Mouse (Mus musculus): ENCODE results near the gene Chrne. TPM values are rescaled to one million over a fixed set of nuclear protein-coding genes. Genes with fewer than 3 reads are reported as not detected.

Gene Chrne
- total RNA-seq, 1 experiment from 2014 or later = 0.37 TPM

- ATAC-seq (replicated peaks; ENCODE audit: low read depth, poor library complexity, severe bottlenecking) = no peak
Measured at GRCm38 (mm10) chr11:70652884-70653344, 33.9 kb upstream of the Chrne start.

- ATAC-seq (replicated peaks; ENCODE audit: low read depth, poor library complexity, severe bottlenecking) = no peak
Measured at GRCm38 (mm10) chr11:70652029-70652883, 33.2 kb upstream of the Chrne start.

GRCm38 (mm10) chr11:70651391-70651790 is 32.4 kb upstream of the Chrne start:
- no peak for ATAC-seq (replicated peaks; ENCODE audit: low read depth, poor library complexity, severe bottlenecking)

- ATAC-seq (replicated peaks; ENCODE audit: low read depth, poor library complexity, severe bottlenecking) = no peak
Measured at GRCm38 (mm10) chr11:70650322-70651175, 31.5 kb upstream of the Chrne start.

- no peak for ATAC-seq (replicated peaks; ENCODE audit: low read depth, poor library complexity, severe bottlenecking)
Measured at GRCm38 (mm10) chr11:70649185-70649734, 30.2 kb upstream of the Chrne start.

- ATAC-seq (replicated peaks; ENCODE audit: low read depth, poor library complexity, severe bottlenecking) = no peak
Measured at GRCm38 (mm10) chr11:70648512-70648911, 29.5 kb upstream of the Chrne start.

- ATAC-seq (replicated peaks; ENCODE audit: low read depth, poor library complexity, severe bottlenecking) = 0 out of 2 replicates have a peak, but pooled peaks have one; percentile 7
Measured at GRCm38 (mm10) chr11:70647716-70648420, 28.9 kb upstream of the Chrne start.

GRCm38 (mm10) chr11:70646691-70647650 is 28.0 kb upstream of the Chrne start, which contains the start of the genes Rnf167 and Slc25a11:
Gene Rnf167 (plus strand): TSS chr11:70647235.
Gene Slc25a11 (minus strand): TSS chr11:70647479.
- ATAC-seq (replicated peaks; ENCODE audit: low read depth, poor library complexity, severe bottlenecking) = peak; percentile 66

- no peak for ATAC-seq (replicated peaks; ENCODE audit: low read depth, poor library complexity, severe bottlenecking)
Measured at GRCm38 (mm10) chr11:70646259-70646555, 27.2 kb upstream of the Chrne start.

- no peak for ATAC-seq (replicated peaks; ENCODE audit: low read depth, poor library complexity, severe bottlenecking)
Measured at GRCm38 (mm10) chr11:70645461-70646258, 26.6 kb upstream of the Chrne start.

GRCm38 (mm10) chr11:70644564-70645103 is 25.6 kb upstream of the Chrne start:
- ATAC-seq (replicated peaks; ENCODE audit: low read depth, poor library complexity, severe bottlenecking) = no peak

GRCm38 (mm10) chr11:70643051-70643450 is 24.0 kb upstream of the Chrne start:
- ATAC-seq (replicated peaks; ENCODE audit: low read depth, poor library complexity, severe bottlenecking) = no peak

- no peak for ATAC-seq (replicated peaks; ENCODE audit: low read depth, poor library complexity, severe bottlenecking)
Measured at GRCm38 (mm10) chr11:70641241-70641640, 22.2 kb upstream of the Chrne start.

GRCm38 (mm10) chr11:70639976-70640375 is 21.0 kb upstream of the Chrne start:
- no peak for ATAC-seq (replicated peaks; ENCODE audit: low read depth, poor library complexity, severe bottlenecking)

GRCm38 (mm10) chr11:70638714-70639278 is 19.8 kb upstream of the Chrne start, which contains the start of gene Gp1ba:
Gene Gp1ba (plus strand): TSS chr11:70639122.
- ATAC-seq (replicated peaks; ENCODE audit: low read depth, poor library complexity, severe bottlenecking) = peak; percentile 95

- ATAC-seq (replicated peaks; ENCODE audit: low read depth, poor library complexity, severe bottlenecking) = no peak; the same call in 1 of the 2 replicates
Measured at GRCm38 (mm10) chr11:70638293-70638692, 19.3 kb upstream of the Chrne start.

- ATAC-seq (replicated peaks; ENCODE audit: low read depth, poor library complexity, severe bottlenecking) = no peak
Measured at GRCm38 (mm10) chr11:70637764-70638163, 18.7 kb upstream of the Chrne start.

Measured in common myeloid progenitor, adult 5-6 weeks (primary cell).